Mouse (Mus musculus): ENCODE measurements at regions not wholly inside any gene's neighbourhood (a gene's known extent, or its start where the extent isn't known, plus 50 kb on each side); places are given as distances from the start of the nearest gene placed in this dataset.

- 96% methylated on average over 2 of the region's 2 CpGs for WGBS
- Histone ChIP-seq H3K4me2 (ENCODE audit: low read depth, low read length, poor library complexity, severe bottlenecking) (no peak overlapping the region), H3K27me3 (ENCODE audit: insufficient read depth, low read length) (no peaks in the 10 kb centered on the region), H3K27ac (ENCODE audit: low read depth, low read length) (no peak overlapping the region), H3K9ac (replicated peaks; ENCODE audit: low read length, poor library complexity, severe bottlenecking) (no peak overlapping the region), H3K4me1 (ENCODE audit: insufficient read depth, low read length) (no peaks in the 10 kb centered on the region), H3K9me3 (ENCODE audit: low read length) (no peaks in the 10 kb centered on the region), H3K36me3 (ENCODE audit: insufficient read depth, low read length) (no peaks in the 10 kb centered on the region), H3K4me3 (ENCODE audit: low read depth, low read length) (no peak overlapping the region)
- DNase-seq (ENCODE audit: low spot score) (no peak), ATAC-seq (ENCODE audit: low FRiP score) (no peak)
- no peak for TF ChIP-seq CTCF (IDR thresholded peaks at IDR 0.05)
Measured at GRCm38 (mm10) chr6:44567366-44567765, 491.8 kb upstream of the Cntnap2 start.

- H3K4me1 ChIP-seq (ENCODE audit: insufficient read depth, low read length): no peaks in the 10 kb centered on the region
- 90% methylated on average over 2 of the region's 2 CpGs for WGBS
Measured at GRCm38 (mm10) chr6:44568937-44569336, 490.2 kb upstream of the Cntnap2 start.

GRCm38 (mm10) chr6:44590141-44590540, 469.0 kb upstream of the Cntnap2 start:
- 95% methylated on average over 1 of the region's 1 CpGs for WGBS
- Histone ChIP-seq H3K4me3 (ENCODE audit: low read depth, low read length) (no peak overlapping the region), H3K9ac (replicated peaks; ENCODE audit: low read length, poor library complexity, severe bottlenecking) (no peak overlapping the region), H3K9me3 (ENCODE audit: low read length) (no peaks in the 10 kb centered on the region), H3K4me1 (ENCODE audit: insufficient read depth, low read length) (no peaks in the 10 kb centered on the region), H3K27ac (ENCODE audit: low read depth, low read length) (no peak overlapping the region), H3K27me3 (ENCODE audit: insufficient read depth, low read length) (no peaks in the 10 kb centered on the region), H3K36me3 (ENCODE audit: insufficient read depth, low read length) (no peaks in the 10 kb centered on the region), H3K4me2 (ENCODE audit: low read depth, low read length, poor library complexity, severe bottlenecking) (no peak overlapping the region)
- DNase-seq (ENCODE audit: low spot score) (peak; percentile 18), ATAC-seq (ENCODE audit: low FRiP score) (no peak)
- no peak for TF ChIP-seq CTCF (IDR thresholded peaks at IDR 0.05)

More at GRCm38 (mm10) chr6:44568937-44569336, 490.2 kb upstream of the Cntnap2 start:
- ATAC-seq (ENCODE audit: low FRiP score): no peak
- TF ChIP-seq CTCF (IDR thresholded peaks at IDR 0.05): no peak
- H3K4me3 ChIP-seq (ENCODE audit: low read depth, low read length): no peak overlapping the region
- DNase-seq (ENCODE audit: low spot score): no peak
- no peak overlapping the region for H3K27ac ChIP-seq (ENCODE audit: low read depth, low read length)
- no peaks in the 10 kb centered on the region for H3K36me3 ChIP-seq (ENCODE audit: insufficient read depth, low read length)
- no peaks in the 10 kb centered on the region for H3K27me3 ChIP-seq (ENCODE audit: insufficient read depth, low read length)
- H3K9ac ChIP-seq (replicated peaks; ENCODE audit: low read length, poor library complexity, severe bottlenecking): no peak overlapping the region
- H3K4me2 ChIP-seq (ENCODE audit: low read depth, low read length, poor library complexity, severe bottlenecking): no peak overlapping the region
- H3K9me3 ChIP-seq (ENCODE audit: low read length): no peaks in the 10 kb centered on the region
